Mouse (Mus musculus) erythroblast, embryonic 14.5 days (primary cell): ENCODE results near the gene Mlf1.

ENCODE experiments used
- GATA1 ChIP-seq: IDR thresholded peaks from 2 replicates; pipeline ENCODE4 v1.6.1; 2012; ENCODE audit warnings: low read length, inconsistent platforms, mixed read lengths
- TAL1 ChIP-seq: IDR thresholded peaks from 3 replicates; pipeline ENCODE4 v1.6.1; 2012; ENCODE audit warnings: low read length, inconsistent platforms, mixed read lengths

DNA sequence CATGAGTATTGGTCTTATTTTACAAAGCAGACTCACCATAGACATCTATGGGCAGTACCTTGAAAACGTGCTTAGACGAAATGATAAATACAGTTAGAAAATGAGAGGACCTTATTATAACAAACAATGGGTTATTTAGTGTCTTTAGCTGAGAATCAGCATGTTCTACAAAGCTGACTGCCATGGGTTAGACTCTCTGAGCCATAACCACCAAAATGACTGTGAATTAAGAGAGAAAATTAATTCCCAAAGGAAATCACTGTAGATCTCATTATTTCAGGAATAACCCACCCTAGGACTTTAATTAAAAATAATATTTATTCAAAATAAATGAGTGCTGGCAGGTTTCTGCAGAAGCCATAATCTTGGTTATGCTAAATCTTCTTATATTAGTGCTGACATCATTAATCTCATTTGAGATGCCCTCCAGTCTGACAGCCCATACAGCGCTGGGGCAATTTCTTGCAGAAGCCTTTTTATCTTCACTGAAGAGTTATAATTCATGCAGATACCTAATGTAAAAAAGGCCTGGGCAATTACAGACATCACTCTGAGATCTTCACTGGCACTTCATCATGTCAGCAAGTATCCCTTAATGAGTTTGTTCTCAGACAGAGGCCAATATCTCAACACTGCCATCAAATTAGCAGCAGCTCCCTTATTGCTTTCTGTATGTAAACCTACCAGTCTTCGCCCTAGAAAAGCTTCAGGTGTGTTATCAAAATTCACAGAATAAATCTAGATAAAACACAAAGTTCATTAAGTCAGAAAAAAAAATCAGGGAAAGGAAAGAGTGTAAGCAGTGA, 7.6 kb upstream of the Mlf1 start:
- no peak for TF ChIP-seq TAL1
- TF ChIP-seq GATA1: no peak
